In genomic region chr7:97925819-97926218, GRCm38 (mm10) we compare ENCODE assay signal across 1 mouse cellular context.
TF ChIP-seq lines count a peak whose summit lies in the region.

No protein-coding gene starts in this region.

TF ChIP-seq in MEL, 35 proteins besides CTCF, POLR2A, EP300 and RAD21:
- TF ChIP-seq ETS1 (IDR thresholded peaks at IDR 0.05; ENCODE audit: low read depth, low read length) (peak; percentile 41; the same call in 1 of the 2 replicates), HCFC1 (IDR thresholded peaks at IDR 0.05; ENCODE audit: low read depth, low read length) (no peak), ZNF384 (IDR thresholded peaks at IDR 0.05; ENCODE audit: low read depth, low read length) (peak; percentile 89)
